Mouse (Mus musculus): ENCODE results near the gene Gm19426.
"Not testable (repeated sequence)": the region's sequence is repeated elsewhere in the genome, so short reads cannot be mapped to it uniquely, and the experiment has no call there.

The Gm19426 gene

DNA sequence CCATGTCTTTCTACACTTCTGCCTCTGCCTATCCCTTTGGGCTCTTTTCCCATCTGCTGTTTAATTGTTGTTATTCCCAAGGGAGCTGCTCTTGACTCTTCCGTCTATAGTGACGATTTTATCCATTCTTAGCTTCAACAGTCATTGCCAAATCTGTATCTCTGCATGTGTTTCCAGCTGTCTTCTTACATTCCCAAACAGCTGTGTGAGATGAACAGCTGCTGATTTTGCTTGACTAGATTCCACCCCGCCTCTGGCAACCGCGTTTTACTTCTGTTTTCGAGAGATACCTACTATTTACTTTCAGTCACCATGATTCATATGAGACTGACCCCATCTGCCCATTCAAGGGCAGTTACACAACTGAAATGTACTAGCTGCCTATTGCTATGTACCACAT is 6.7 kb upstream of the Gm19426 start:
- no peak for DNase-seq (ENCODE audit: low read depth, low spot score)

DNA sequence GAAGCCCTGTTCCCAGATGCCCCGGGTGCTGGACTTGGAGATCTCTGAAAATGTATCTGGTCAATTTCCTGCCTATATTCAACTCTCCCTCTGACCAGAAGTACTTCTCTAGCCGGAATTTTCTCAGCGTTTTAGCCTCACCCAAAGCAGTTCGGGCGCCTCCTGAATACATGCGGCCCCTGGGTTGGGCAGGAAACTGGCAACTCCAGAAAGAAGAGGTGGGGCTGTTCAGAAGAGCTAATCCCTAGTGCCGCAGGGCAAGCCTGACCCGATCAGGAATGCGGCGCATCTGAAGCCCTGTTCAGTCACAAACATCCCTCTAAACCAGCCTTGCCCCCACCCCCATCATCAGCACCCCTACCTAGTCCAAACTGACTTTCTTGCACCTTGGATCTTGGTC is 671 bp upstream of the Gm19426 start:
- DNase-seq (ENCODE audit: low read depth, low spot score), result peak; percentile 94

DNA sequence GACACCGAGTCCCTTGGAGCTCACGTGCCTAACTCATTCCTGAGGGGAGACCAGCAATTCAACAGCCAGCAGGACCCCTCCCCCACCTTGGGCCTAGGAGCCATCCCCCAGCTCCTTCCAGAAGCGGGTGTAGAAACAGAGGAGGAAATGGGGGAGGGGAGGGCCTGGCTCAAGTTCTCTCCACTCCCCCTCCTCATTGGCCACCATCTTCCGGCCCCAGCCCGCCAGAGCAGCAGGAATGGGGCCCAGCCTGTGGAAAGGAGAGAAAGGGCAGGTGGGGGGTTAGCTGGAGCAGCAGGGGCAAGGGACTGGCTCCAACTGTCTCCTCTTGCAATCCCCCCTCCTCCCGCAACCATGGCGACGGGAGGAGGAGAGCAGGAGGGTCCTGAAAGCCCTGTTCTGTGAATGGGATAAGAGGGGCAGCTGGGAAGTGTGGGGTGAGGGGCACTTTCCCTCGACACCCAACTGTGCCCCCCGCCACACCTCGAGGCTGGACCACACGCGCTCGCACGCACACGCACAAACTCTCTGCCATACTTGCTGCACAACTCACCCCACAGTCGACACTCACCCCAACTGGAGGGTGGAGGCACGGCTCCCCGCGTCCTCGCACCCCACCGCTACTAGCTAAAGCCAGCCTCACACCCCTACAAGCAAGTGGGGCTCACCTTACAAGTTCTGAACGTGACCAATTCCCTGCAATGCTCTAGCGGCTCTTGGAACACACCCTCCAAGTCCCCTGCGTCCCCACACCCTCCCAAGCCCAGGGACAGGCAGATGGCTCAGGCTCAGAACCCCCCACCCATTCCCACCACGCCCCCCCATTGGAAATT is 788 bp downstream of the Gm19426 start:
- DNase-seq (ENCODE audit: low read depth, low spot score), result peak; percentile 98

DNA sequence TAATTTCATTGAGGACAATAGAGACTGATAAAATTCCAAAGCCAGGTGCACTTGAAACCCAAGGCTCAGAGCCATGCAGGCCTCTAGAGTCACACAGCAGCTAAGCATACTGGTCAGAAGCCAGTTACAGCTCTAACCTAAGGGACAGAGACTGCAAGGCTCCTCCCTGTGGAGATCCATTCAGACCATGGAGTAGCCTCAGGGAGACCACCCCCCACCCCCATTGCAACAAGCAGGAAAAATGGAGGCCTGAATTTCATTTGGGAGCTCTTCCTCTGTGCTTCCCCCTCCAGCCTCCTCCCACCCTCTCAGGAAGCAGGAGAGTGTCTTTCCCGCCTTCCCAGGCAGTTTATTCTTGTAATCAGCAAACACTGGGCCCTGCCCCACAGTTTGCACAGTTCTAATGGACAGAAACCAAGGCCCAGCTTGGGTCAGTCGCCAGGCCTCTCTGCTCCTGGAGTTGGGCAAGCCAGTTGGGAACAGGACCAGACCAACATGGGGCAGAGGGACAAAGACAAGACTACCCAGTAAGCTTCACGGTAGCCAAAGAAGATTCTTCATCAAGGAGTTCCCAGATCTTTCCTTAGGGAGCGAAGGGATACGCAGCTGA is 1.5 kb downstream of the Gm19426 start:
- peak; percentile 75 for DNase-seq (ENCODE audit: low read depth, low spot score)

DNA sequence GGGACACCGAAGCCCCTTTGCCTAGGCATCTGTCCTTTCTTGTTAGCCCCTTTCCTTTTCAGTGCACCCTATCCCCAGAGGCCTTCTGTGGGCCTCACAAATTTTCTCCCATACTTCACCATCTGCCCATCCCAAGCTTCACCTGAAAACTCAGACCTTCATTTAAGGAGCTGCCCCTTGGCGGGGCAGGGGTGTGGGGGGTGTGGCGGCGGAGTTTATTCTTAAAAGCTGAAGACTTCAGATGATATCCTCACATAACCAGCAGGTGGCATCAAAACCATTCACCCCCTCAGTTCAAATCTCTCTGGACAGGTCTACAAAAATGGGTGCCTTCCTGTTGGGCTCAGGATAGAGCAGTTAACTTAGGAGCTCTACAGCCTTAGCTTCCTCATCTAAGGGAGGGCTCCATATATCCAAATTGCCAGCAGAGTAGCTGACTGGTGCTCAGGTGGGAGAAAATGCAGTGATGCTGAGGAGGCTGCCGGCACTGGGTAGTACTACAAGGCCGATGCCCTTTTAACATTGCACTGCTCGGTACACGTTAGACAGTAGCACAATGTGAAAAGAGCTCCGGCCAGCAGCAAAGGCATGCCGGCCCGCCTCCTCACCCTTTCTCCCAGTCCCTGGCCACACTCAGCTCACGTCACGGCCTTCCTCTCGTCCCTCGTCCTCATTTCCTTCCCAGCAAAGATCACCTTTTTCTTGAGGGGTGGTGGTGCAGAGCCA is 2.7 kb downstream of the Gm19426 start:
- peak; percentile 79 for DNase-seq (ENCODE audit: low read depth, low spot score)

GRCm38 (mm10) chr2:84738271-84738911 is 5.1 kb downstream of the Gm19426 start:
- peak; percentile 76 for DNase-seq (ENCODE audit: low read depth, low spot score)

GRCm38 (mm10) chr2:84737451-84737925 is 6.0 kb downstream of the Gm19426 start:
- DNase-seq (ENCODE audit: low read depth, low spot score), result peak; percentile 37

GRCm38 (mm10) chr2:84736312-84737161 is 6.9 kb downstream of the Gm19426 start:
- no peak for DNase-seq (ENCODE audit: low read depth, low spot score)

DNA sequence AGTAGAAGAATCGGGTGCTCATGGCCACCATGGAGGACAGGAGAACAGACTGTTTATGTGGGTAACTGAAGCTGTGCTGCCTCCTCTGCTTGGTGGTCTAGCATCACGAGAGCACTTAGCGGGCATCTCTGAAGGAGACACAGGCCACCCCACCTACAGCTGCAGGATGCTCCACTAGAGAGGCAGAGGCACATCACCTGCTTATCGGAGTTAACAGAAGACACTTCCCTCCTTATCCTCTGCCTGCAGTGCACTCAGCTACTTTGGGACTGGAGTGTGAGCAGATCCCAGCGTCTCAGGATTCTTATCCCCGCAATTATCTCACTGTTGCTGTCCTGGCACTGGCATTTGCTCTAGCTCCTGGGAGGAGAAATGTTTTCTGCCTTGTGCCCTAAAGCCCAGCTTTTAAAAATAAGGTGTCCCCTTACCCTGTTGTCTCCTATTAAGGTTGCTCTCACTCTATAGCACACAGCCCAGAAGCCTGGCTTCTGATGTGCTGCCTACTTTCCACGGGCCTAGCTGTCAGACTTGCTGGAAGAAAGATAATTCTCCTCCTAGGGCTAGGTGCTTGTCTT is 8.0 kb downstream of the Gm19426 start:
- DNase-seq (ENCODE audit: low read depth, low spot score), result no peak

DNA sequence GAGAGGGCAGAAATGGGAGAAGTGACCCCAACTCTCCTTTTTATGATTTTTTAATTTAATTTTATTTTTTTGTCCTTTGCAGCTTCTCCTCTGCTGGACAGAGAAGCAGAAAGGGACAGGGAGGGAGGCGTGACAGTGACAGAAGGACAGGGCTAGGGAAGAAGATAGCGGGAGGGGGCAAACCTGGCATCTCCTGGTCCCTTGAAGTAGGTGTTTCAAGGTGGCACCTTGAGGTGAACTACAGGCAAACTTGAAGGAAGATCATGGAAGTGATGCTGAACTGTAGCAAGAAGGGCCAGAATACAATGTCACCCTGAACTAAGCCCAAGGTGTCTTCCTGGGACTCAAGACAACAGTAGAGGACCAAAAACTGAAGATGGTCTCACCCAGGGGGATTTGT is 8.5 kb downstream of the Gm19426 start:
- no peak for DNase-seq (ENCODE audit: low read depth, low spot score)

- no peak for DNase-seq (ENCODE audit: low read depth, low spot score)
These were observed 9.0 kb downstream of the Gm19426 start for GRCm38 (mm10) chr2:84734351-84734864.

DNA sequence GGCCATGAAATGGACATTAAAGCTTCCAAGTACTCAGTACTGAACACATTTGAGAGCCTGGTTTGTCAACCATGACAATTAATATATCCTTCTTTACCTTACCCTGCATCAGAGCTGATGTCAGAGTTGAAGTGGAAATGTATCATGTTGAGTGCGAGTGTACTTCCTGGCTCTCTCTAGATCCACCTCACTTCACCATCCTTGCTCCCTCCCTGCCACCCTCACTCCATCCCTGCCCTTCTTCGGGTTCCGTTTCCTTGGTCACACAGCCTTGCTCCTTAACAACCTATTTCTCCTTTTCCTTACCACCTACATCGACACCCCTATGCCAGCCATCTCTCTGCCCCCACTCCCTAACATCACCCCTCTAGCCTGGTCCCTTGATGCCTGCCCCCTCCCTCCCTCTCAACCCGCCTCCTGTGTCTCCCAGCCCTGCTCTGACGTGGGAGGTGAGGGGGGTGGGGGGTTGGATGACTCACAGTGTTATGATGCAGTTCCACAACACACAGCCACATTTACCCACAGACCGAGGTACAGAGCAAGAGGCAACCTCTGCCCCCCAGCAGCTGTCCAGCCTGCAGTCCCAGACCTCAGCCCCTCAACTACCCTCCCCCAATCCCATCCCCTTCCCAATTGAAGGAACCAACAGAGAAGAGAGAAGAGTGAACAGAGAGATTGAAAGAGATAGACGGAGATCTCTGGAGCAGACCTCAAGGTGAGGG is 9.7 kb downstream of the Gm19426 start, which contains the start of gene Ypel4:
Gene Ypel4 (plus strand): TSS at position 480 of the 722 bp plus-strand sequence.
- DNase-seq (ENCODE audit: low read depth, low spot score), result no peak

DNA sequence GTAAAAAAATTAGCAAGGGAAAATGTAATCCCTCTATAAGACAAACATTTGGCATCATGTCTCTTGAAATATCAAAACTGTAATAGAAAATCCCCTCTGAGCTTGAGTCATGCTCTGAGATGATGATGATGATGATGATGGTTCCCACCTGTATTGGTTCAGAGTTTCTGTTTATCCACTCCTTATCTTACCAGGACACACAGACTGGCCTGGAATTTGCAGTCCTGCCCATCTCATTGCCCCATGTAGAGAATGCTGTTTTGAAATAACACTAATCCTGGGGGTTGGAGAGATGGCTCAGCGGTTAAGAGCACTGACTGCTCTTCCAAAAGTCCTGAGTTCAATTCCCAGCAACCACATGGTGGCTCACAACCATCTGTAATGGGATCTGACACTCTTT is 11.1 kb downstream of the Gm19426 start:
- DNase-seq (ENCODE audit: low read depth, low spot score), result no peak

GRCm38 (mm10) chr2:84731206-84731605 is 12.2 kb downstream of the Gm19426 start:
- no peak for DNase-seq (ENCODE audit: low read depth, low spot score)

- DNase-seq (ENCODE audit: low read depth, low spot score), result not testable (repeated sequence)
These were observed 15.3 kb downstream of the Gm19426 start for GRCm38 (mm10) chr2:84728191-84728590.

DNA sequence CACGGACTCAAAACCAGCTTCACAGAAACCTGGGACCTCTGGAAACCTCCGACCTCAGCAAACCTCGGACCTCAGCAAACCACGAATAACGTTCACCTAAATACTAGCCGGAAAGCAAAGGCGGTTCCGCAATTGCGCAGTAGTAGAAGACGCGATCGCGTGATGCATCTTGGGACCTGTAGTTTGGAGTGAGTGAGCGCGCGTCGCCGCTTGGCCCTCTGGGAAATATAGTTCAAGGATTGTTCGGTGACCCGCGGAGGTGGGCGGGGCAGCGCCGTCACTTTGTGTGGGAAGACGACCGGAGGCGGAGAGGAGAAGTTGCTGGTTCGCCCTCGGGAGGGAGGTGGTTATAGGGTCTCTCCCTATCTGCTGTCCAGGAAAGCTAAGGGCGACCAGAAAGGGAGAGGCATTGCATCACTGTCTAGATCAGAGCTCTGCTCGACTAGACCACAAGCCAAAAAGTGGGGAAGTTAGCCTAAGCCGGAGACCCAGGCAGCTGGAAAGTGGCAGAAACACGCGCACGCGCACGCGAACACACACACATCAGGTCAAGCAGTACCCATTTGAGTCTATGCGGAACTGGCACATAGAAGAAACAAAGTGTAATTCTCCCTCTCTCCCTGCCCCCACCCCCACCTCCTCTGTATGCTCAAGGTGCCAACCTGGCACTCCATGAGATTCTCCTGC is 16.1 kb downstream of the Gm19426 start, which contains the start of gene Clp1:
Gene Clp1 (minus strand): TSS at position 179 of the 687 bp plus-strand sequence.
- DNase-seq (ENCODE audit: low read depth, low spot score), result peak; percentile 100

DNA sequence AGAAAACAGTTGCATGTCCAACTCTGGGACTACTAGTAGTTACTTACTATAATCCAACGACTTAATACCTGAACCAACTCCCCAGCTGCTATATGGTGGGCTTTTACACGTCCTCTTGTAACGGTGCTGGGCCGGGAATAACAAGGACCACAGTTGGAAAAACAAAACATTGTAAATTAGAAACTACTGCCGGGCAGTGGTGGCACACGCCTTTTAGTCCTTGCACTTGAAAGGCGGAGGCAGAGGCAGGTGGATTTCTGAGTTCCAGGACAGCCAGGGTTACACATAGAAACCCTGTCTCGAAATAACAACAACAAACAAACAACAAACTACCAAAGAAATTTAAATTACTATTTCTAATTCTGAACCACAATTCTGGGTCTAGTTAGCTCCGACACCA is 16.7 kb downstream of the Gm19426 start:
- no peak for DNase-seq (ENCODE audit: low read depth, low spot score)

GRCm38 (mm10) chr2:84725770-84726169 is 17.7 kb downstream of the Gm19426 start:
- no peak for DNase-seq (ENCODE audit: low read depth, low spot score)

DNA sequence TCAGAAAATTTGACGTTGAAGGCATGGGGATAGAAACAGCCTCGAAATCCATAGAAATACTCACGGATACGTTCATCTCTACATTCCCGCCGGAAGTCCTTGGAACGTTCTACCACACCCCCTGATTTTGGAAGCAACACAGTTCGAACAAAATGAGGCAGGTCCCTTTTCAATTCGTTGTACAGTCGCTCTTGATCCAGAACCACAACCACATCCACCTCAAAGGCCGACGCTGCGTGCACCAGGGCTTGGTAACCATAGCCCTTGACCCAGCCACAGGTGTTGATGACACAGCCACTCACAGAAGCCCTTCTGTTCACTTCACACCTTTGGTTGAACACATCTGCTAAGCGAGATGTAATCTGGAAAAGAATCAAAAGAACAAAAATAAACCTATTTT is 19.6 kb downstream of the Gm19426 start:
- DNase-seq (ENCODE audit: low read depth, low spot score), result no peak
